Mouse (Mus musculus): ENCODE measurements at regions not wholly inside any gene's neighbourhood (a gene's known extent, or its start where the extent isn't known, plus 50 kb on each side); places are given as distances from the start of the nearest gene placed in this dataset.
A peak's percentile ranks its signal among the peaks of the same experiment; 100 is the strongest.
"Not testable (repeated sequence)": the region's sequence is repeated elsewhere in the genome, so short reads cannot be mapped to it uniquely, and the experiment has no call there.

GRCm38 (mm10) chr17:94866630-94867029, 116.8 kb upstream of the Mettl4 start:
- ATAC-seq, result no peak

DNA sequence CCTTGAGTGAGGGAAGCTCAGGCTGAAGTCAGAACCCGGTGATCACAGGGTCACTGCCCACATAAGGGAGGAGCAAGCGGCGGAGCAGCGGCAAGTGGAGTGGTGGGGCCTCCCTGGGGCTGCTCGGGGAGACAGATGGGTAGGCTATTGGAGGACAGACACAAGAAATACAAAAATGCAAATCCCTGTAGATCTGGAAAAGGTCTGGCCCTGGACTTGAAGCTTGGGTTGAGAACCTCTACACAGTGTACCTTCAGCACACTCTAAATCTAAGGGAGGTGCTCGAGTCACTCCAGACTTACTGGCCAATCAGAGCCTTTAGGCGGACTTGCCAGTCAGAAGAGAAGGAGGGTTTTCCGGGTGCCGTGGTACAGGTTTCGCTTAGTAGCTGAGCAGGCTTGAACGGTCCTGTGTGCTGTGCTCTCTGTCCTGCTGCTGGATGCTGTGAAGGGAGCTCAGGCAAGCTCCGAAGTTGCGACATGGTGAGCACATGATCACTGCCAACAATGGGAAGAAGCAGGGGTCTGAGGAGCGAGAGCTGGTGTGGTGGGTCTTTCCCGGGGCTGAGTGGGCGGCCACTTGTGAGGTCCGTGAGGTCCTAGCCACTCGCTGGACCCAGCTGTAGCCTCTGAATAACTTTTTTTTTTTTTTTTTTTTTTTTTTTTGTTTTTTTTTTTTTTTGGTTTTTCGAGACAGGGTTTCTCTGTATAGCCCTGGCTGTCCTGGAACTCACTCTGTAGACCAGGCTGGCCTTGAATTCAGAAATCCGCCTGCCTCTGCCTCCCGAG, 114.9 kb upstream of the Mettl4 start:
- ATAC-seq, result peak; percentile 98

DNA sequence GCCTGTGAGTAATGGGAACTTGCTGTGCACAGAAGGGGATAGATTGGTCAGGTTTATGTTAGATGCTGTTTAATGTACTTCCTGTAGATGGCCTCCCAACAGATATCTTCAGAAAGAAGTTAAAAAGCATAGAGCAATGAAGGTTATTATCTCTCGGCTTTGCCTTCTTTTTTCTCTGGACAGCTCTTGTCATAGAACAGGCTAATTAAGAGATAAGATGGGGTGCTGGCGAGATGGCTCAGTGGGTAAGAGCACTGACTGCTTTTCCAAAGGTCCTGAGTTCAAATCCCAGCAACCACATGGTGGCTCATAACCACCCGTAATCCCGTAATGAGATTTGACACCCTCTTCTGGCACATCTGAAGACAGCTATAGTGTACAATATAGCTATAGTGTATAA, 104.9 kb upstream of the Mettl4 start:
- ATAC-seq, result not testable (repeated sequence)

- ATAC-seq, result peak; percentile 90
These were observed 84.8 kb upstream of the Mettl4 start for GRCm38 (mm10) chr17:94834446-94835117.

DNA sequence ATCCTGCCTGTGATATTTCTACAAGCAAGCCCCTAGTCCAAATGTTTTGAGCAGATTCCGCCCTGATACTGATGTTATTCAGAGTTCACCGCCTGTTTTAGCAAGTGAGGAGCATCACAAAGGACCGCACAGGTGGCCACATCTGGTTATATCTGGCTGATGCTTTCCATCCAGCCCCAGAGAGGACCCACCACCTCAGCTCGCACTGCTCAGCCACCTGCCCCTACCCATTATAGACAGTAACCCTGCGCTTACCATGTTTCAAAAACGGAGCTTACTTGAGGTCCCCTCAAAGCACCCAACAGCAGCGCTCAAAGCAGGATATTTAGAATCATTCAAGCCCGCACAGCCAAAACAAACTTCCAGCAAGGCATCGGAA, 84.2 kb upstream of the Mettl4 start:
- not testable (repeated sequence) for ATAC-seq

- ATAC-seq, result not testable (repeated sequence)
These were observed 76.6 kb upstream of the Mettl4 start for GRCm38 (mm10) chr17:94826415-94826814.

DNA sequence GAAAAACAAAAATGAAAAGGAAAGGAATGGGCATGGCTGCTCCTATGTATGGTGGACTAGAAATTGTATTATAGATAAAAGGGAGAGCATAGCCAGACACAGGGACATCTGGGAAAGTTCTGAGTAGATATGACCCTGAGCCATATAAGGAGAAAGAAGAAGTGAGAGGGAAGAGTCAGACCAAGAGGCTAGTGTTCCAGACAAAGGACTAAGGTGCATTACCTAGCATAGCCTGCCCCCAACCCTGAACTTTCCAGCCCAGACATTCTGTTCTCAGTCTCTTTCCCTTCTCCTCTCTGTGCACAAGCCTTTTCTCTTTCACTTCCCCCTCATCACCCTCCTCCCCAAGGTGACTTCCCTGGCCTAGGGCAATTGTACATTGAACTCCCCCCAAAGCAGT, 58.9 kb upstream of the Mettl4 start:
- no peak for ATAC-seq
